Mouse (Mus musculus) heart, adult 8-10 months (tissue): ENCODE measurements around the gene Unc5c. TPM values are rescaled to one million over a fixed set of nuclear protein-coding genes. Genes with fewer than 3 reads are reported as not detected.

ENCODE experiments used
- DNase-seq: peaks from one replicate; pipeline ENCODE4 v3.0.0; 2022; ENCODE audit warnings: low spot score
- total RNA-seq, 4 experiments: library from RNA; stranded (reverse); gene quantifications; 2 replicates each; pipeline ENCODE4 v1.2.4; 2022

Unc5c gene
- total RNA-seq, 4 experiments from 2014 or later = 0.29 to 0.72 (median 0.35) TPM

DNA sequence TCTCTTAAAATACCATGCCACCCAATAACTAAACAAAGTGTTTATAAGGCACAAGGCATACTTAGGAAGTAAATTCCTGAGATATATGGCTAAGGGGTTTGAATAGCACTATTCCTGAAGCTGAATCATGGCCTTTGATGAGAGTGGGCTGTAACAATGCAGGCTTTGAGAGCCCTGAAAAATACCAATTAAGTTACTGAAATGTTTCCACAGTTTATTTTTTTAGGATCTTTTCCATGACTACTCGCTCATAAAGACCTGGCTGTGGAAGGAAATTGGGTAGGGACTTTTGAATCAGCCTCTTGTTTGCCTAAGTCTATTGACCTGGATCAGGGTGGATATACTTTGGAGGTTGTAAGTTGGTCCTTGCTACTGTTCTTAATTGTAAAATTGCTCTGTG, 44.8 kb downstream of the Unc5c start:
- no peak for DNase-seq

DNA sequence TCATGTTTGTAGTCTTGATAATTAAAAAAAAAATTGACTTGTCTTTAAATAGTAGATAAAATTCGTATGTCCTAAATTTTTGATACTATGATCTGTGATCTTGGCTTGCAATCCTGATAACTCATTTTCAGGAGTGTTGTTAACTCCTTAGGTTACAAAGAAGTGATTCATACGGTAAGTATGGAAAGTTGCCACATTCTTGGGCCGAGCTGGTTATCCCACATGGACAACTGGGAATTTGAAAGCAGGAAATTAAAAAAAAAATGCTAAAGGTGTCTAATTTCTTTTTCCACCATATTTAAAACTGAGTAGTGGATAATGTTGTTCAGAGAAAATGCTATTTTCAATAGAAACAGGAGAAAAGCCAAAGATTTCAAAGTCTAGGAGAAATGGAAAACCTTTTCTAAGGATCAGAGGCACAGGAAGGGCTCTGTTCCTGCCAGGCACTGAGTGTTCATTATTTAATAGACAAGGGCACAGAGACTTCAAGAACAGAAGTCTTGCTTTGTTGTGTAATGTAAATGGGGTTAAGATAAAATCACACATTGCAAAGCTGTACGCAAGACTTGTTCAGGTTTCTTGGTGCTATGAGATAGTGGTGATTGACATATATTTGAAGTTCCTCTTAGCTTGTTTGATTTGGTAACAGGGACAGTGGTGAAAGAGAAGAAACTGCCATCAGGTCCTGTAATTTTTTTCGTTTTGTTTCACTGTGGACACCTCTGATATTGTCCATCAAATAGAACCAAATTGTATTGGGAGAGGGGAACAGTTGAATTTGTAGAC, 46.4 kb downstream of the Unc5c start:
- no peak for DNase-seq

DNA sequence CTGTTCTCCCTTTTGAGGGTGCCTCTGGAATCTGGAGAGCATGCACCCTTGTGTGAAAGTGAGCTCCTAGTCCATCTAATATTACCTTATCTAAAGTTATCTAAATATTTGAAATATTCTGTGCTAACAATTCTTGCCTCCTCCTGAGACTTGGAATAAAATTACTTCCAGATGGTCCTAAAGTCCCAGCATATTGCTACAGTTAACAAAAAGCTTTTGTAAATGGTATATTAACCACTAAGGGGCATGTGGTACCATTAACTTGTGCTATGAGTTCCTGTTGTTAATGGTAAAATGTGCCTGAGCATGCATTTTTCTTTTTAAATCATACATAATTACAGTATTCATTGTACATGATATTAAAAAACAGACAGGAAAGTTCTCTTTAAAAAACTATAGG, 63.7 kb downstream of the Unc5c start:
- DNase-seq = no peak

DNA sequence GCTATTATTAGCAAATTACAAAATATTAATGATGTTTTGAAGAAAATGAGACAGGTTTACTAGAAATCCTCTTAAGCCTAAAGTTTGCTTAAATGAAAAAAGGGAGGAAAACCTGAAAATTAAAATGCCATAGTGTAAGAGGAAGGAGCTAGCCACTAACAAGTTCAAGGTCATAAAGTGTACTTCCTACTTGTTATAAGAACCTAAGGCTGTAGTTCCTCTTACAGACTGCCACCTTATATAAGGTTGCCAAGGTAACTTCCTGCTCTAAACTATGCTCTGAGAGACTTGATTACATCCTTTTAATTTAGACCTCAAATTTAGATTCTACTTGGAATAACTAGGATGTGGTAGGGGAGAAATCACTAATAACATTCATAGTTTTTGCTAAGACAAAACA, 64.6 kb downstream of the Unc5c start:
- no peak for DNase-seq

DNA sequence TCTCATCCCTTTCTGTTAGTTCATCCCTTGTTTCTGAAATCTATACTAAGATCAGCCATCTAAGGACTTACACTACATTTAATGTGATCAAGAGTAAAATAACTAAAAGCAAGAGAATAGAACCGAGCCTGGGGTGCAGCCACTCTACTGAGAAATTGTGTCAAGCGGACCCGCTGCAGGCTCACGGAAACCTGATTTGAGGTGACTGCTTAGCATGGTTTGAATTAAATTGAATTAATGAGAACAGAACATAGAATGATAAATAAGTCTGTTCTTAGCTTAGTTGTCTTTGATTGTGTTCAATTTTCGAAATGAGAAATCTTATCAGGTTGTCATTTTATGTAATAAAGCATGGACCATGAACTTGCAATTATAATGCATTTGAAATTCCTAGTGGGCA, 68.8 kb downstream of the Unc5c start:
- DNase-seq = no peak

DNA sequence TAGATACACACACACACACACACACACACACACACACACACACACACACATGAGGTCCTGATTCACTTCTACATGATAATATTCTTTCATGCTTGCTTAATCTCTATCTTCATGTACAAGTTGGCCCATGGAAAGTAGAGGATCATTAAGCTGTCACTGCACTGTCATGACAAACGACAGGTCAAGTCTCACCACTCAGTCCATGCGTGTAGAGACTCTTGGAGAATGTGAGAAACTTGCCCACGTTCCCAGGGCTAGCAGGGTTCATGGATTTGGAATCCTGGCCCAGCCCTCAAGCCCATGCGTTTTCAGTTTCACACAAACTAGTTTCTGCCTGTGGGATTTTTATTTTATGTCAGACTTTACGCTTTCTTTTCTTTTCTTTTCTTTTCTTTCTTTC, 71.8 kb downstream of the Unc5c start:
- DNase-seq = no peak

DNA sequence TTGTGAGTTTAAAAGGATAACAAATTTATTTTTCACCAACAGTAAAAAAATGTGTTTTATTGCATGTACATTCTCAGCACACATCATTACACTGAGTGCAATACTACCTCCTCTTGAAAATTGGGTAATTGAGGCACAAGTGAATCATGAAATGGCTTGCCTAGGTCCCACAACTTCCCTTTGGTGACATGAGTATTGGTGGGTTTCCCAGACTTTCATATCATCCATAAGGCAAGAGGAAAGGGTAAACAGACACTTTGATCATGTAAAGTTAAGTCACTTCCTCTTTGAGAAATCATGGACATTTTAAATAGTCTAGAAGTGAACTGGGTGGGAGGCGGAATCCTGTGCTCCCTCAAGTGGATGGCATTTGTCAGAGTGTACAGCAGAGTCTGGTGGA, 73.1 kb downstream of the Unc5c start:
- DNase-seq = no peak

DNA sequence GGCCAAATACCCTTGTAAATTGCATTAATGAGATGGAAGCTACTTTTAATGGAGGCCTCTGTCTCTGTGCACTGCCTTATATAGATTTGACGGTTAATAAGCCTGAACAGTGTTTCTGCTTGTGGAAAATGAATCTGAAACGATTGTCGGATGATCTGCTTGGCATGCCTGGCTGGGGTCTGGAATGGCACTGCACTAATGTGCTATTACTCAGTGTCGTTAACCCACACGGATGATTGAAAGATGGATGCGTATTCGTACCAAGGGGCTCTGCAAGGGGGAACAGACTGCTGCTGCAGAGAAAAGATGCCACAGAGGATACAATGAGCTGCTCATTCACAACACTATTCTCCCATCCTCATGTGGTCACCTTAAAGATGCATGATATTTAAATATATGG, 75.7 kb downstream of the Unc5c start:
- no peak for DNase-seq

DNA sequence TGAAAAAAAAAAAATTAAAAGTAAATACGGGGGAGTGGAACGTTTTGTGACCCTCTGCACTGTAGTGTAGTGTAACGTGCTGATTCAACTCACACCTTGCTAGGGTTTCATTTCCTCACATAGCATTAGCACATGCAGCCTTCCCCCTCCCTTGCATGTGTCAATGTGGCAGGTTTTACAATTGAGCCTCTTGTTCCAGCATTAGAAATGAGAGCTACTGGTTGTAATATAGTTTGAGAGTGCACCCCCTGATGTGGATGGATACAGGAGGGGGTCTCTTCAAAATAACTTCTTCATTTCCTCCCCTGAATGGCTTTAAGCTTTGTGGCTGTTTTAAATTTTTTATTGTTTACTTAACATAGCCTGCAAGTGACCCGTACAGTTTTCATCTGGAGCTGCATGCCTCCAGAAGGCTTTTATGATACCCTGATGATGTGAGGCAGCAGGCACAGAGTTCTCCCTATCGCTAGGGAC, 82.4 kb downstream of the Unc5c start:
- DNase-seq = no peak

DNA sequence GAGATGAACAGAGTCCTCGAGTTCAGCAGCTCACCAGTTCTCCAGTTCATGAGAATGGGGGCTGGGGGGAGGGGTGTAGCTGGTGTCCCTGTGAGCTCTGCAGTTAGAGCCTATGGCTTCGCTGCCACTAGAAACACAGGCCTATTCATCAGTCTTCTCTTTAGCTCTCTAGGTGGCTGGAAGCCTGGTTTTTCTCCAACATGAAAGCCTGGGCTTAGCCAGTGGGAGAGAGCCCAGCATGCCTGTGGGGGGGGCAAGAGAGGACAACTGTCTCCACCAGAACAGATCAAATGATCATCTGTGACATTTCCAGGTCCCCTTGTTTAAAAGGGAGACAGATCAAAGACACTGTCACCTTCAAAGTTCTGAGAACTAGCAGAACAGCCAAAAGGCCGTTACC, 84.6 kb downstream of the Unc5c start:
- no peak for DNase-seq

DNA sequence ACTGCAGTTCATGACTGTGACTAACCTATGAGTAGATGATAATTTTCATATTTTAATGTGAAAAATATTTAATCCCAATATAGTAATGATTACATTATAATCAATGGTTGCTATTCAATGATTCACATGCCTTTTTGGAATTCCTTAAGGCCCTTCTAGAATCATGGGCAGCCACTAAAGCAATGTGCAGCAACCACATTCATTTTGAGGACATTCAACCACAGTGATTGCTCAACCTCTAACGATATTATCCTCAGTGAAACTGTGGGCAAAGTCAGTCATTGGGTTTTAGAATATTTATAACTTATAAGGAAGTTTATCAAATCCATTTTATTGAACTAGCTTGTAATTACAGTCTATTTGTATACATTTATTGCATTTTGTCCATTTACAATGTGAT, 87.9 kb downstream of the Unc5c start:
- no peak for DNase-seq

DNA sequence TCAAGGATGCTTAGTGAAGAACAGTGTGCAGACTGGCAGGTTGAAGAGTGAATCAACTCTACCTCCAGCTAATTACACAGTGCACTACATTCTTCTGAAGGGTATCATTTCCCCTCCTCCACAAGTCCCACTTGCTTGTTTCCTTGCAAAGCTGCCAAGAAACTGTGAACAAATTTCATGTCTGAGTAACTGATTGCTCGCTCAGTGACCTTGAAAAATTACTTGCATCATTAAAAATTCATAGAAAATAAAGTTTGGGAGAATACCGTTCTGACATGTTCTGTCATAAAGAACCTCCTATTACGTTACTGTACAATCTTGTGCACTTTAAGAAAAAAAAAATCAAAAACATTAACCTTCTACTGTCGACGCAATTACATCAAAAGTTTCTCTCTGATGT, 92.1 kb downstream of the Unc5c start:
- DNase-seq = no peak

DNA sequence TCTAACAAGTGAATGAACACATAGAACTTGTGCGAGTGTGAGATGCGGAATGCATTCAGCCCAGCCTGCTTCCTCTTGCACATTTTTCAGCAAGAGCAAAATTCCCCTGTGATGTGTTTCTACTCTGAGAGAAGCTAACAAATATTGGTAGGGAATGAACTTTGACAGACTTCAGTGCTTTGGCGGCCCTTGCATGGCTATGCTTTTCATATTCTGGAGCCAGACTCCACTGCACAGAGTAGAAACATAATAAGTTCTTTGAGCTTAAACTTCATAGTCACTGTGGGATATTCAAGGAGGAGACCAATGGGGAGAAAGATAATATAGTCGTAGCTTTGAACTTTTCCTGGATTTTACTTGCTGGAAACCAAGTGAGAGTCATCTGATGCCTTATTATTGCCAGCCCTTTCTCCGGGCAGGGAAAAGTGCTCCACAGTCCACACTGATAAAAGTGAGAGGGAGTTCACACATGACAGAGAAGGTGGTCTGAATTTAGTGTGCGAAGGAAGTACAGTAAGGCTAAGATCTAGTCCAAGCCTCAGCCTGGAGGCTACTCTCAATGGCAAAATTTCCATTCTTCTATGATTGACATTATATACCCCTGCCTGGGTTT, 110.2 kb downstream of the Unc5c start:
- no peak for DNase-seq

DNA sequence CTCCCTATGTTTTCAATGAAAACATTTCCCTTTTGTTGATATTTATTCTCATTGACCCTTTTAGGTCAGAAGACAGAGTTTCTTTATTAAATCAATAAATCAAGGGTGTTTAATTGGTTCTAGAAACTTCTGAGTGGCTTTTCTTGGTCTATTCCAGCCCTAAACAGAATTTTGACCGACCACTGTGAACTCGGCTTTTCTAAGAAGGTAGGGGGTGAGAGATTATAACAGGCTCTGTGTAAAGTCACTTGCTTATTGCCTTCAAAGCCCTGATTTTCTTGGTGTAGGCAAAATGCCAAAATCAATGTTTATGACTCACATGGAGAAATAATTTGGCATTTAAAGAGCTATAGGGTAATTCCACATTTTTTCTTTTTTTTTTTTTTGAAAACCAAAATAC, 112.4 kb downstream of the Unc5c start:
- no peak for DNase-seq

DNA sequence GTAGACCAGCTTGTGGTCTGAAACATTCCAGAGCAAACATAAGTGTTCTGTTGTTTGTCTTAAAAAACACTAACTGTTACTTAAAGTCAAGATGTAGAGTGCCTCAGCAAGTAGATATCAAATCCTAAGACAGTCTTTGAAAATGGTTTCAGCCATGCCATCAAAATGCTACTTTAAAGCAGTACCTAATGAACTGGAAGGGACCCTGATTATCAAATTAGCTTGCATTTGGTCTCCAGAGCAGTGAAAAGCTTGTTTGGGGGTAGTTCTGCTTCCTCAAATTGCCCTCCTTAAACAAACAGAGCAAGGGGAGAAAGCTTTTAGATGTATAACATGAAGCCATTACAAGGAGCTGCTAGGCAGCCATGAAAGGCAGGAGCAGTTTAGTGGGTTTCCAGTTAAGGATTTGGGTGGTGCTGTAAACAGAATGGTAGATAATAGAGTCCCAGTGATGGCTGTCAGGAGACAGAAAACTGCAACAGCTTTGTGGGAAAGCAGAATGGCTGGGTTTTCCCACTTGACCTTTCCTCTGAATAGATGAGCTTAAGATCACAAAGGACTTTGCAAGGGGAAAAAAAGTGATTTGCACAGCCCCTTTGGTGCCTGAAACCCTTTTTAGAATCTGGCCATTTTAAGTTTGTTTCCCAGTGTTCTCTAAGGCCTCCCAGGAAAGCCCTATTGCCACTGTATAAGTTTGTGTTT, 116.3 kb downstream of the Unc5c start:
- no peak for DNase-seq

DNA sequence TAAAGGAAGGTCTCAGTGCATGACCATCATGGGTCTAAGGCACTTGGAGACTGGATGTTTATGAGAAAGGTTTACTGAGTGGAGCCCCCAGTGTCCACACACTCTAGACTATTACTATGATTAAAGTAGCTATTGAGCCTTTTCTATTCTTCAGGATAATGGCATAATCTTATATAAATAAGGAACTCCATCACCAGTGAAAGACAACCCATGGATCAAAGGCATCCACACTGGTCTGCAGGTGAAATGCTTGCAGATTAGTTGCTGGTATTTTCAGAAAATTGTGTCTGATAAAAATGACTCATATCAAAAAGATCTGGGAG, 116.8 kb downstream of the Unc5c start:
- DNase-seq = no peak

DNA sequence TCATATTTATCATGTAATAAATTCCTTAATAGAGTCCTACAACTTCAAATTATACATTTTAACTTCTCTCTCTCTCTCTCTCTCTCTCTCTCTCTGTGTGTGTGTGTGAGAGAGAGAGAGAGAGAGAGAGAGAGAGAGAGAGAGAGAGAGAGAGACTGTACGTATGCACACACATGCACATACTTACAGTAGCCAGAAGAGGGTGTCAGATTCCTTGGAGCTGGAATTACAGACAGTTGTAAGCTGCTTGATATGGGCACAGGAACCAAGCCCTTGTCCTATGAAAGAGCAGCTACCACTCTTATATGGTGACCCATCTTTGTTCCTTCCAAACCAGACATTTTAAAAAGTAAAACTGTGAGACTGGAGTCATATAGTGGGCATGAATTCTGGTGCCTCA, 118.2 kb downstream of the Unc5c start:
- DNase-seq = no peak

DNA sequence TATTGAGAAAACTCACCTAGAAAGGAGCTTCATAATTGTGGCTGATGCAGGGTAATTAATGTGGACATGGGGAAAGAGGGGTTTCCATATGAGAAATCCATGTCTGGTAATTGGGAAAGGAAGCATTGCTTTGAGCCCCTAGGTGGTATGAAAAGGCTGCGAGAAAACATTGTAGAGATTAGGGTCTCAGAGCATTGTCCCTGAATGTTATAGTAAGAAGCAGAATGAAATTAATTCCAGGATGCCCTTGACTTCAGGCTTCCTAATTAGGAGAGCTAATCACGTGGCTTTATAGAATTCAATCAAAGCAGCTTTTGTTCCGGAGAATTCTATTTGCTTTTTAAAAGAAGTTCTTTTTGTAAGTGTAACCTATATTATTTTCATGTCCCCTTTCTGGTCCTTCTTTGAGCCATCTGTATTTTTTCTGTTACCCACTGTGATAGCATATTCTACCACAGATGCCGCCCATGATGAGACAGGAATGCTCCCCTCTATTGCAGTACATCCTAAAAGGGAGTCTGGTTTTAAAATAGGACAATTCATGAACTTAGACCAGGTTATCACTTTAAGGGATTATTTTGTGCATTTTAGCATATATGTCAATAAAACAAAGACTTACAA, 124.5 kb downstream of the Unc5c start:
- DNase-seq = no peak

DNA sequence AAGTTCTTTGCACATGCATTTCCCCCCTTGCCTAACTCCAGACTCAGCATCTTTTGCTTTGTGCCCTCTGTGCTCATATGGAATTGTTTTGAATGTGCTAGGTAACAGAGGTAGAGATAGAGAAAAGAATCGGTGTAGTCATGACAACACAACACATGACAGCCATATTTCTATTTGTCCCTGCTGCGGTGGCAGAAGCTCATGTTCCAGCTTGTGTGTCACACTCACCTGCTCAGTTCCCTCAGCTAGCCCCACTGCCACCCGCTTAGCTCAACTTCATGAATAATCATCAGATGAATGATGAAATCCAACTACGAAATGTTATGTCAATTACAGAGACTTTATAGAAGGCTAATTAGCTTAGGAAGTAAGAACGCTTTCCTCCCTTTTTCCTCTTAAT, 128.2 kb downstream of the Unc5c start:
- DNase-seq = no peak

DNA sequence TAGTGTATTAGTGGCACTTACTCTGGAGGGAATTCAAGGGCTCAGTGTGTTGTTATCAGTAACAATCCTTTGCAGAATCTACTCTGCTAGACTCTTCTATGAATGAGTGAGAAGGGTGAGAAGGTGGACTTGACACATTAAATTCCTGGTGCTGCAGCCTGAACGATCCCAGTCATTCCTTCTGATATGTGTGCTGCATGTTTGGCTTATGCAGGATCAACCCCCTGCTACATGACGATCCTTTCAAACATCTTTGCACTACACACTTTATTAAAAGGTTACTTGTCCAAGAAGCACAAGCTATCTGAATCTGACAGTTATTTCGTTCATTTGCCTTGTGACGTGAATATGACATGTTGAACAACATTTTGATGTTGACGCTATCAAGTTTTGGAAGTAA, 129.1 kb downstream of the Unc5c start:
- no peak for DNase-seq

DNA sequence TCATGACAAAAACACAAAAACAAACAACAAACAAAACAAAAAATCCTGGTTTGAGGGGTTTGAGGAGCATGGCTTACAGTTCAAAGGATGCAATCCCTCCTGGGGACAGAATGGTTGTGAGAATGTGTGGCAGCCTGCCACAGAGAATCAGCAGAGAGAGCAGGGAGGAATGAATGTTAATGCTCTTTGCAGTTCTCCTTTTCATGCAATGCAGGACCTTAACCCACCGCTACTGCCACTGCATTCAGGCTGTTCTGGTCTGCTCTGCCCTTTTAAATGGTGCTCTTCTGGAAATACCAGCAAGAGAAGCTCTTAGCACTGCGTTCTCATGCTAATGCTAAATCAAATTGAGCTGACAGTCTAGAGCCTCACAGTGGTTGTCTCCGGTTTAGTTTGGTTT, 130.1 kb downstream of the Unc5c start:
- DNase-seq = no peak

DNA sequence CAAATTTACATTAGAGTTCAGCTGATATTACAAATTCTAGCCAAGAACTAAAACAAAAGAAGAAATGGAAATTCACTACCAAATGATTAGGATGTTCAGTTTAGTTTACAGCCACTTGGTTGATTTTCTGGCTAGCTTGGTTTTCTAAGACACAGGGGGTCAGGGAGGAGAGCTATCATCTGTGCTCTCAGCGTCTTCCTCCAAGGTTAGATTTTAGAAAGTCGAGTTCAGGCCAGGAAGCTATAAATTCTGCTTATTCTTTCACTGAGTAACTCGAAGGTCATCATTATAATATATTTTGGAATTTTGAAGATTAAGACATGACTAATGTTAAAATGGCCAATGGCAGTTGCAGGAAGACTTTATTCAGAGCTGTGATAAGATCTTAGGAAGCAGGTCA, 131.4 kb downstream of the Unc5c start:
- no peak for DNase-seq

DNA sequence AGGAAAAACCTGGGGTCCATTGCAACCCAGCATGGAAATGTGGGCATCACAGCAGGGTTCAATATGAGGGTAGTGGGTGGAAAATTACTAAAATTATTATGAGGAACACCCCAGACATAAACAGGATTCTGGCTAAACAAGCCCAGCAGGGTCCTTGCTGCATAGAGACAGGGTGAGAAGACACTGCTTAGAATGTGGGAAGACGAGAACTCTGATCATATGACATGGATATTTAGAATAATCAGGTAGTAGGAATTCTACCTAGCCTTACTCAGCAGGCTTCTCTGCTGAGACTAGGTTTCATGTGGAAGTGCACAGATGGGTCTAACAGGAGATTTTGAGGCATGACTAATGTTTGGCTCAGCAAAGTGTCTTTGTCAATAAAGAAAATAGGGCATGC, 131.9 kb downstream of the Unc5c start:
- DNase-seq = no peak
